Mouse (Mus musculus): Measurements from ENCODE around the gene Susd1. TPM values are rescaled to one million over a fixed set of nuclear protein-coding genes. Genes with fewer than 3 reads are reported as not detected.
"Not testable (repeated sequence)": the region's sequence is repeated elsewhere in the genome, so short reads cannot be mapped to it uniquely, and the experiment has no call there.

The Susd1 gene
- total RNA-seq, 2 experiments from 2014 or later = 1.0 to 2.0 TPM

DNA sequence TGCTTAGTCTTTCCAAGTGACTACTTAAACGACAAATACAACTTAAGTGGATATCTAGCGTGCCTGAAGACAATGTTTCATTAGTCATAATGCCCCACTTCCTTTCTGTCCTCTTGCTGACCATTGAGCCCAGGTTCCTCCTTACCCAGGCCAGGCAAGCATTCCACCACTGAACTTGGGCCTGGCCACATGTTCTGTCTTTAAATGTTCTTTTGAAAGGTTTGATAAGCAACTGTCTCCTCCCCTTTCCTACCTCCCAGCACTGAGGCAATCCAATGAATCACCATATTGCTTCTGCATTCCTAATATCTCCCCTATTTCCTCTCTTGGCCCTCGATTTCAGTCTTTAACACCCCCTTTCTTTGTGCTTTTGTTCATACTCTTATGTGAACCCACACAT is 143.8 kb downstream of the Susd1 start:
- DNase-seq = no peak
- intact Hi-C loops (cut with DNase I) = no loop called here

DNA sequence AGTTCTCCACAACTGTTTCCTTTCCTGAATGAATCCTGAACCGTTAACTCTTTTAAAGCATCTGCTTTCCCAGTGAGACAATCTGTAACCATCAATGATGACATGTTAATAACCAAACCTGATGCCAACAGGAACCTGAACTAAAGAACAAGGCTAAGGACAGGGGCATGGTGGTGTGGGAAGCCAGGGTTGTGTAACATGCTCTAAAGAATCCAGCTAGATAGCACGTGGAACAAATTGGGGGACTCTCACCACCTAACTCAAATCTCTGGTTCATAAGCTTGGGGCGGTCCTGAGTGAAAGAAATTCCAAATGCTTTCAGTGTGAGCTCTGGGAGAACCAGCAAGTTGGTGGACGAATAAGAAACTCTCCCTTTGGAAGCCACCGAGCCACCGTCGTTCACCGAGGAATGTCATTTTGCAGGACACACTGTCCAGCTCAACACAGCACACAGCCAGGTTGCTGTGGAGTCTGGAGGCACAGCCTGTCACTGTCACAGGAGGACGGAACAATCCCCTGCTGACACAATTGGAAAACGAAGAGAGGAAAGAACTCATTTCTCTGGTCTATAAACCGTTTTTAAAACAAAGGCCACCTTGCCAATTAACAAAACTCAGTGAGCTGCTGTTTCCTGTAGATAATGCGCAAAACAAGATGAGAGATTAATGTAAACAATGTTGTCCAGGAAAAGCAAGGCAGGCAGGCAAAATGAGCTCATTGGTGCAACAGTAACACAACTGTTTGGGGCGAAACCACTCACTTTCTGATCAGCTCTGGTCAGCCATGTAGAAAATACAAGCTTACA is 146.3 kb downstream of the Susd1 start:
- no peak for DNase-seq
- intact Hi-C loops (cut with DNase I) = no loop called here

- intact Hi-C loops (cut with DNase I) = no loop called here
- DNase-seq = no peak
Observed at GRCm38 (mm10) chr4:59290972-59291576, 147.4 kb downstream of the Susd1 start.

- DNase-seq = no peak
- intact Hi-C loops (cut with DNase I) = no loop called here
Observed at GRCm38 (mm10) chr4:59287103-59287502, 151.3 kb downstream of the Susd1 start.

GRCm38 (mm10) chr4:59286351-59286750 is 152.1 kb downstream of the Susd1 start:
- intact Hi-C loops (cut with DNase I); DNase-seq: not testable (repeated sequence)

DNA sequence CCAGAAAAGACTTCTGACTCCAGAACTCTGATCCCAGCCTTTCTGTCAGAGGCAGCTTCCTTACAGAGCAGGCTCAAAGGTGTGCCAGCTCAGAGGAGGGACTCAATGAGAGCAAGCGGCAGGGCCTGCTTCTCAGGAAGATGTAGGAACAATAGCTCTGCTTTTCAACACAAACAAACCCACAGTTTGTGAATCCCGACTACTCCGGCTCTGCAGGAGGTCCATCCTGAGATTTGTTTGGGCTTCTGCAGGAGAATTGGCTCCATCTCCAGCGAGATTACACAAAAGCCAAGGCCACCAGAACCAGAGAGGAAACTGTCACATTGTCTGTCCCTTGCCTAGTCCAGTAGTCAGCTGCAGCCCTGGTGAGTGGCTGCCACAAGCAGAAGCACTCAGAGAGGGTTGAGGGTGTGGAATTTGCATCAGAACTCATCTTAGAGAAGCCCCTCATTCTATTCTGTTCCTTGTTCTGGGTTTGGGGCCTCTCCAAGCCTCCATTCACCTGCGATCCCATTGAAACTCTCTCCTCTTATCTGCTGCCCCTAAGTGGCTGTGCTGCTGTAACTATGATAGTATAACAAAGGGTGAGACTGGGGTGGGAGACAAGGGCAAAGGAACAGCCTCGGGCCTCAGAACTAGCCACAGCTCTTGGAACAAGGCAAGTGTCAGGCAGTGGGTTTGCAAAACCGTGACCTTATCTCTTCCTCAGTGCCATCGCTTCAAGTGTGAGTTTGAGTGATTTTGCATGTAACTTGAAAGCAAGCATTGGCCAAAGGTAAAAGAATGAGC is 155.5 kb downstream of the Susd1 start:
- DNase-seq = no peak
- intact Hi-C loops (cut with DNase I) = no loop called here

GRCm38 (mm10) chr4:59282137-59282536 is 156.3 kb downstream of the Susd1 start:
- intact Hi-C loops (cut with DNase I) = no loop called here

DNA sequence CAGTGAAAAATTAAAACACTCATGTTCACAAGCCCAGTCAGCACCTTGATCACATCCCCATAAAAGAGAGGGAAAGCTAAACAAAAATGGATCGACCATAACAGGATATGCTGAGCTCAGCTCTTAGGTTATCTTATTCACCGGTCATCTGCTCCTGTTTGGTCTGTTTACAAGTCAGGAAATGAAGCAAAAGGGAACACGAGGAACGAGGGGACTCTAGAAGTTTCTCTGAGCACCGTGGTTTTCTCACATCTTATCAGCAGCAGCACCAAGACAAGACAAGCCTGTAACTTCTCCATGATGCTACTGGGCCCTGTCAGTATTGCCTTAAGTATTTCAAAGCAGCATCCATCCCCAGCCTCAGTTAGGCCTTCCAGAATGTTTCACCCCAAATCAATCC is 157.6 kb downstream of the Susd1 start:
- intact Hi-C loops (cut with DNase I) = no loop called here
- no peak for DNase-seq

More at GRCm38 (mm10) chr4:59282137-59282536, 156.3 kb downstream of the Susd1 start:
- DNase-seq = no peak

DNA sequence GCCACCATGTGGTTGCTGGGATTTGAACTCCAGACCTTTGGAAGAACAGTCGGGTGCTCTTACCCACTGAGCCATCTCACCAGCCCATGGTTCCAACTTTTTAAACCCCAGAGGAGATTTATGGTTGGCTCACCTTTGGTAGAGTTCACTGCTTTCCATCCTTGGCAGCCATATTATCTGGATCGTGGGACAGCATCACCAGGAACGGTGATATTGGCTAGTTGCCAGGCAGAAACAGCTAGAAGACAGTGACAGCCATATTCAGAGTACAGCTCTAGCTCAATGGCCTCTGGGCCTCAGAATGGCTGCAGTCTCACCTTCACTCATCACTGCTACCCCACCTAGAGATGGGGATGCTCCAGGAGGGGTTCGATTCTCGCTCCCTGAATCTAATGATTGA is 159.3 kb downstream of the Susd1 start:
- intact Hi-C loops (cut with DNase I) = no loop called here
- no peak for DNase-seq

GRCm38 (mm10) chr4:59278410-59278809 is 160.0 kb downstream of the Susd1 start:
- intact Hi-C loops (cut with DNase I) = no loop called here

GRCm38 (mm10) chr4:59277958-59278357 is 160.5 kb downstream of the Susd1 start:
- DNase-seq = no peak
- intact Hi-C loops (cut with DNase I) = no loop called here

More at GRCm38 (mm10) chr4:59278410-59278809, 160.0 kb downstream of the Susd1 start:
- no peak for DNase-seq

- DNase-seq = no peak
- intact Hi-C loops (cut with DNase I) = no loop called here
Observed at GRCm38 (mm10) chr4:59275956-59276355, 162.5 kb downstream of the Susd1 start.

GRCm38 (mm10) chr4:59275494-59275893 is 162.9 kb downstream of the Susd1 start:
- intact Hi-C loops (cut with DNase I) = no loop called here

DNA sequence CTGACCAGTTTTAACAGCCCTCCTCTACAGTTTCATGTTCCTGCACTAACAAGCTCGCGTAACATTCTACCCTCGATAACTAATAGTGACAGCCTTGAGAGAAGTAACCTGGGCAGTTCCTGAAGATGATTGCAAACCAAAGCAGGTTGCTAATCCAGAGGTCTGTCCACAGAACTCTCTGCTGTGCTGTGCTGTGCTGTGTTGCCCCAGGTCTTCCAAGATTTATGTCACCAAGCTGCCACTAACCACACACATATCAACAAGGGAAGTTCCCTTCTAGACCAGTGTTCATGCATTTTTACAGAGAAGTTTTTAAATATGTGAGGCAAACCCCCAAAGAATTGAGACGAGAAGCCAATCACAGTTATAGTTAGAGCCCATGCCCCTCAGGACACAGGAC is 164.3 kb downstream of the Susd1 start:
- no peak for DNase-seq
- intact Hi-C loops (cut with DNase I) = no loop called here

More at GRCm38 (mm10) chr4:59275494-59275893, 162.9 kb downstream of the Susd1 start:
- DNase-seq = no peak

GRCm38 (mm10) chr4:59273342-59273741 is 165.1 kb downstream of the Susd1 start:
- no peak for DNase-seq
- intact Hi-C loops (cut with DNase I) = no loop called here

GRCm38 (mm10) chr4:59265631-59266030 is 172.8 kb downstream of the Susd1 start:
- intact Hi-C loops (cut with DNase I) = no loop called here

DNA sequence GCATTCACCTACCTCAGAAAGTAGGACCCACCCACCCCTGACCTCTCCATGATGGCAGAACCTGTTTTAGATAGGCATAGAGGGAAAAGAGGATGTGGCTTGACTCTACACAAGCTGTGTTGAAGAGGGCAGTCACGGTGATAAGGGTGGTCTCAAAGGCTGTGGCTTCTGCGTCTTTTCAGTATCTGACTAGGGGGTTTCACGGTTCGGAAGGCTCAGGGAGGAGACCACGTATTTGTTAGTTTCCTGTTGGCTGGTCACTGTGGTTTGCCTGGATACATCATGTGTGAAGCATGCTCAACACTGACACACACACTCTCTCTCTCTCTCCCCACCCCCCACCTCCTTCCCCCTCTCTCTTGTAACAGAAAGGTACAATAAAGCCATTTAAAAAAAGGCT is 173.3 kb downstream of the Susd1 start:
- no peak for DNase-seq
- intact Hi-C loops (cut with DNase I) = no loop called here

More at GRCm38 (mm10) chr4:59265631-59266030, 172.8 kb downstream of the Susd1 start:
- no peak for DNase-seq
